Mouse (Mus musculus): ENCODE measurements around the gene Tctex1d4. TPM values are rescaled to one million over a fixed set of nuclear protein-coding genes. Genes with fewer than 3 reads are reported as not detected.
A peak's percentile ranks its signal among the peaks of the same experiment; 100 is the strongest.

Gene Tctex1d4
- polyA plus RNA-seq, 1 experiment: not detected

DNA sequence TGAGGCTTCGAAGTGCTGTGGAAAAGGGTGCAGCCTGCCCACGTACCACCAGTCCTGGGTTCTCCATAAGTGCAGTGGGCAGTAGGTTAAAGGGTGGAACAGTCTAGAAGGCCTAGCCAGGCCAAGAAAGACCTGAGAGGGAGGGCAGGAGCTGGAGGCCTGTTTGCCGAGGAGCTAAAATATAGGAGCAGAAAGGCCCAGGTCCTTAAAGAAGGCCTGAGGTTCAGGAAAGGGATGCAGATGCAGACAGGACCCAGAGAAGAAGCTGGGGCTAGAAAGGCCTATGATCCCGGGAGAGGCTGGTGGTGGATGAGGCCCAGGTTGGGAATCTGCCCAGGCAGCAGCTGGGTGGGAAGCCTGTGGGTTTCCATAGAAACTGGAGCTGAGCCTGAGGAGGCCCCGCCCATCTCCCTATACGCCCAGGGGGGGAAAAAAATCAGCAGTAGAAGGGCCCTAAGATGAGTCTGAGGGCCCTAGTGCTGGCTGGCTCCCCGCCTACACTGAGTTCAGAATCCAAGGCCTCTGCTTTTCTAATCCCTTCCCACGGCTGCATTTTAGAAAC is 1.2 kb upstream of the Tctex1d4 start, which contains the start of gene Btbd19:
TSS of gene Btbd19 (minus strand) at position 378 of the 562 bp plus-strand sequence.
- Histone ChIP-seq H3K4me1 (ENCODE audit: control insufficient read depth, insufficient read depth, insufficient read length, low read length) (peaks cover 29% of the 10 kb centered on the region), H3K4me3 (ENCODE audit: insufficient read depth, low read depth, low read length) (peak within 1 kb of the TSS; percentile 20), H3K27ac (replicated peaks; ENCODE audit: low read depth, low read length) (peak within 1 kb of the TSS; percentile 100)

DNA sequence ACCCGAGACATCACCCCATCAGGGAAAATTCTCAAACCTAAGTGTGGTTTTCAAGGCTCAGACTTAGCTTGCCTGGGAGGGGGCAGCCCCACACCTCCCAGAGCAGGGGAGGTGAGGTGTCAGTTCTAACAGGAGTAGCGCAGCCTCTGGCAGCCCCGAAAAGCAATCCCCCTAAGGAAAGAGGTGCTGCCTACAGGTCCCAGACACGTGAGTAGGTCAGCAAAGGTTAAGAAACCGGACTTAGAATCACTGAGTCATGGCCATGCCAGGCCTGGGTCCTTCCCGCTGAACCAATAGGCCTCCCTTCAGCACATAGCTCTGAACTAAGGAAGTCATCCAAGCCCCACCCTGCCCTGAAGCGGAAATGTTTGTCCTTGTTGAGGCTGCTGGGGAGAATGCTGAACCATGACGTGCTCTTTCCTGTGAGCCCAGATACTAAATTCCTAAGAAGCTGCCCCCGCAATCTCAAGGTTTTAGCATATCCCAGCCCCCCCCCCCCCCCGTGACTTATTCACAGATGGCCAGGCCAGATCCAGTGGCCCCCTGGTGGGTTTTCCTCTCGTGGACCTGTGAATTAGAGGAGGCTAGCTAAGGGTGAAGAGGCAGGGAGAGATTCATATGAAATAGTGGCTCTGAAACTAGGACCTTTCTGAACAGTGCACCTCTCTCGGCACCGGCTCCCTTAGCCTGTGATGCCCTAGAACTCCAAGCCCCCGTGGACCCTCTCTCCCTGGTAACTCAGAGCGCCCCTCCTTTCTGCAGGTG is 502 bp upstream of the Tctex1d4 start:
- H3K4me3 ChIP-seq (ENCODE audit: insufficient read depth, low read depth, low read length): peak overlapping the region; percentile 20; the same call in 1 of the 2 replicates
- H3K27ac ChIP-seq (replicated peaks; ENCODE audit: low read depth, low read length): peak overlapping the region; percentile 100
- peaks cover 29% of the 10 kb centered on the region for H3K4me1 ChIP-seq (ENCODE audit: control insufficient read depth, insufficient read depth, insufficient read length, low read length)

- Histone ChIP-seq H3K27ac (replicated peaks; ENCODE audit: low read depth, low read length) (no peak overlapping the region), H3K4me1 (ENCODE audit: control insufficient read depth, insufficient read depth, insufficient read length, low read length) (peaks cover 29% of the 10 kb centered on the region), H3K4me3 (ENCODE audit: insufficient read depth, low read depth, low read length) (no peak overlapping the region)
Measured at GRCm38 (mm10) chr4:117127991-117128686, 1.5 kb downstream of the Tctex1d4 start.

GRCm38 (mm10) chr4:117130790-117131189 is 4.2 kb downstream of the Tctex1d4 start:
- no peak overlapping the region for H3K27ac ChIP-seq (replicated peaks; ENCODE audit: low read depth, low read length)
- peaks cover 9% of the 10 kb centered on the region for H3K4me1 ChIP-seq (ENCODE audit: control insufficient read depth, insufficient read depth, insufficient read length, low read length)
- H3K4me3 ChIP-seq (ENCODE audit: insufficient read depth, low read depth, low read length): no peak overlapping the region

DNA sequence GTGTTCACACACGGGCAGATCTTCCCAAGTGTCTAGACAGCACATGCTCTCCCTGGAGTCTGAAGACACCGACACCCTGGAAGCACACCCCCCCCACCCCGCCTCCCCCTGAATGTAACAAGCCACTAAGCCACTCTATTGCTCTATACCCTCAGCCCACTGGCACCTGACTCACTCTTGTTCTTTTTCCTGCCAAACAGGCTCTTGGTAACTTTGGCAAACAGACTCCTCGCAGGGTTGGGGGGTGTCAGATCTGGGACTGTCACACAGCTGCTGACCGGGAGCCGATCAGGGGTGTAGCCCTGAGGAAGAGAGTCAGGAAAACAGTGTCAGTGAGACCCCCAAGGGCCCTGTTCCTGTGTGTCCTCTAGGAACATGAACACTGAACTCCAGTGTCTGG is 4.6 kb downstream of the Tctex1d4 start:
- no peak overlapping the region for H3K27ac ChIP-seq (replicated peaks; ENCODE audit: low read depth, low read length)
- H3K4me1 ChIP-seq (ENCODE audit: control insufficient read depth, insufficient read depth, insufficient read length, low read length): peaks cover 10% of the 10 kb centered on the region
- H3K4me3 ChIP-seq (ENCODE audit: insufficient read depth, low read depth, low read length): no peak overlapping the region

- Histone ChIP-seq H3K27ac (replicated peaks; ENCODE audit: low read depth, low read length) (no peak overlapping the region), H3K4me3 (ENCODE audit: insufficient read depth, low read depth, low read length) (peak overlapping the region; percentile 70), H3K4me1 (ENCODE audit: control insufficient read depth, insufficient read depth, insufficient read length, low read length) (0 out of 2 replicates have a peak, but pooled peaks cover 2% of the 10 kb centered on the region)
Measured at GRCm38 (mm10) chr4:117131890-117132793, 5.5 kb downstream of the Tctex1d4 start.

DNA sequence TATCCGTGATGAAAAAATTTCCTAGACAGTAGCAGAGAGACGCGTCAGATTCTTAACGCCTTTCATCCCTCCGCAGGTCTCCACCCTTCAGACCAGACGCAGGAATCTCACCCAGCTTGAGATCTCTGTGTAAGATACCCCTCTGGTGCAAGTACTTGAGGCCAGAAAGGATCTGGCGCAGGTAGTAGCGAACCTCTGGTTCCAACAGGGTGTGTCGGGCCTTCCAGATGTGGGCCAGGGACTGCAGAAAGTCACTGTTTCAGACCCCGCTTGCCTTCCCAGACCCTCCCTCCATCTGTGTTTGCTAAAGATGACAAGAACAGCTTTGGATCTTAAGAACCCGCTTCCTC is 6.2 kb downstream of the Tctex1d4 start:
- peak overlapping the region; percentile 70 for H3K4me3 ChIP-seq (ENCODE audit: insufficient read depth, low read depth, low read length)
- no peak overlapping the region for H3K27ac ChIP-seq (replicated peaks; ENCODE audit: low read depth, low read length)
- H3K4me1 ChIP-seq (ENCODE audit: control insufficient read depth, insufficient read depth, insufficient read length, low read length): 0 out of 2 replicates have a peak, but pooled peaks cover 2% of the 10 kb centered on the region

DNA sequence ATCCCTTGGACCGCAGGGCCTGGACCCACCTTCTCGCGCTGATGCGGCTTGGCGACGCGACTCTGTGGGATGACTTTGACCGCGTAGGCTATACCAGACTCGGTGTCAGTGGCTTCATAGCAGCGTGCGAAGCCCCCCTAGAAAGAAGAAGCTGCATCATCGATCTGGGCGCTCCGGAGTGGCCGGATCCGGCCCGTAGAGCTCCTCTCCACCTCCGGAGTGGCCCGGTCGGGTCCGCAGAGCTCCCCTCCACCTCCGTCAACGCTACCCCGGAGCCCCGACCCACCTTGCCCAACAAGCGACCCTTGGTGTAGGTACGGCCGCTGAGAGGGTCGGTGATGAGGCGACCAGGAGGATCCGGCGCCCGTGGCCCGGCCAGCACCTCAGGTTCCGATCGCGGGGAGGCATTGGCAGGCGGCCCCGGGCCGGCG is 6.8 kb downstream of the Tctex1d4 start:
- Histone ChIP-seq H3K4me3 (ENCODE audit: insufficient read depth, low read depth, low read length) (peak overlapping the region; percentile 70), H3K27ac (replicated peaks; ENCODE audit: low read depth, low read length) (no peak overlapping the region; the same call in 1 of the 2 replicates), H3K4me1 (ENCODE audit: control insufficient read depth, insufficient read depth, insufficient read length, low read length) (0 out of 2 replicates have a peak, but pooled peaks cover 2% of the 10 kb centered on the region)

GRCm38 (mm10) chr4:117133817-117134600 is 7.4 kb downstream of the Tctex1d4 start, which contains the start of gene Plk3:
Gene Plk3 (minus strand): TSS chr4:117133963.
- Histone ChIP-seq H3K27ac (replicated peaks; ENCODE audit: low read depth, low read length) (no peak within 1 kb of the TSS; the same call in 1 of the 2 replicates), H3K4me1 (ENCODE audit: control insufficient read depth, insufficient read depth, insufficient read length, low read length) (0 out of 2 replicates have a peak, but pooled peaks cover 2% of the 10 kb centered on the region), H3K4me3 (ENCODE audit: insufficient read depth, low read depth, low read length) (peak within 1 kb of the TSS; percentile 70)

DNA sequence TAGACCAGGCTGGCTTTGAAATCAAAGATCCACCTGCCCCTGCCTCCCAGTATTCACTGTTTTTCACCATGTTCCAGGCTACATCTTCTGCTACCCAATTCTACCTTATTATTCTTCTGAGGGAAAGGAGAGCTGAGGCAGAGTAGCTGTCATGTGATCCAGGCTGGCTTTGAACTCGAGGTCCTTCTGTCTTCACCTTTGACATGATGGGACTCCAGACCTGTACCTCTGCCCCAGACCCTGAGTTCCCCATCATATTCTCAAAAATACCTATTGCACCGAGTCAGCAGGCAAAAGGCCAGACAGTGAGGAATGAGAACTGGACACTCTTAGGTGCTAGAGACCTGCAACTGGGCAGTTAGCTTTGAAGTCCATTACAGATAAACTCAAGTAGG is 8.0 kb downstream of the Tctex1d4 start:
- Histone ChIP-seq H3K4me1 (ENCODE audit: control insufficient read depth, insufficient read depth, insufficient read length, low read length) (0 out of 2 replicates have a peak, but pooled peaks cover 2% of the 10 kb centered on the region), H3K27ac (replicated peaks; ENCODE audit: low read depth, low read length) (no peak overlapping the region), H3K4me3 (ENCODE audit: insufficient read depth, low read depth, low read length) (no peak overlapping the region)

GRCm38 (mm10) chr4:117136034-117136433 is 9.4 kb downstream of the Tctex1d4 start:
- Histone ChIP-seq H3K4me1 (ENCODE audit: control insufficient read depth, insufficient read depth, insufficient read length, low read length) (0 out of 2 replicates have a peak, but pooled peaks cover 2% of the 10 kb centered on the region), H3K27ac (replicated peaks; ENCODE audit: low read depth, low read length) (peak overlapping the region; percentile 59), H3K4me3 (ENCODE audit: insufficient read depth, low read depth, low read length) (no peak overlapping the region)

- Histone ChIP-seq H3K4me1 (ENCODE audit: control insufficient read depth, insufficient read depth, insufficient read length, low read length) (0 out of 2 replicates have a peak, but pooled peaks cover 2% of the 10 kb centered on the region), H3K4me3 (ENCODE audit: insufficient read depth, low read depth, low read length) (no peak overlapping the region), H3K27ac (replicated peaks; ENCODE audit: low read depth, low read length) (no peak overlapping the region)
Measured at GRCm38 (mm10) chr4:117138295-117139216, 12.0 kb downstream of the Tctex1d4 start.

- no peak overlapping the region for H3K4me3 ChIP-seq (ENCODE audit: insufficient read depth, low read depth, low read length)
- H3K27ac ChIP-seq (replicated peaks; ENCODE audit: low read depth, low read length): no peak overlapping the region
- H3K4me1 ChIP-seq (ENCODE audit: control insufficient read depth, insufficient read depth, insufficient read length, low read length): 0 out of 2 replicates have a peak, but pooled peaks cover 2% of the 10 kb centered on the region
Measured at GRCm38 (mm10) chr4:117139217-117139612, 12.6 kb downstream of the Tctex1d4 start.
